Mouse (Mus musculus): ENCODE measurements around the gene Crxos.

- TF ChIP-seq GATA1 (IDR thresholded peaks at IDR 0.05; ENCODE audit: borderline replicate concordance, low read length) (no peak), CTCF (IDR thresholded peaks at IDR 0.05; ENCODE audit: low read depth, low read length) (peak; percentile 71), TAL1 (conservative IDR thresholded peaks at IDR 0.05; ENCODE audit: low read depth, low read length) (no peak), GATA2 (IDR thresholded peaks at IDR 0.05; ENCODE audit: borderline replicate concordance, low read depth, low read length) (no peak), POLR2AphosphoS5 (IDR thresholded peaks at IDR 0.05; ENCODE audit: insufficient replicate concordance, low read depth, low read length) (no peak)
These were observed 47.5 kb downstream of the Crxos start for GRCm38 (mm10) chr7:15929910-15930309.
